Mouse (Mus musculus) midbrain, embryonic 16.5 days (tissue): ENCODE measurements at regions not wholly inside any gene's neighbourhood (a gene's known extent, or its start where the extent isn't known, plus 50 kb on each side); places are given as distances from the start of the nearest gene placed in this dataset.
"Not testable (repeated sequence)": the region's sequence is repeated elsewhere in the genome, so short reads cannot be mapped to it uniquely, and the experiment has no call there.

ENCODE experiments used
- ATAC-seq: fragments of 200-750 bp; cut with Nextera tagmentation; 2 replicates; pipeline ENCODE4 v1.8.0; 2017; ENCODE audit warnings: moderate TSS enrichment
- H3K27ac ChIP-seq: fragments of 300-500 bp; sonication (generic); 2 replicates; pipeline ENCODE4 v1.5.1; 2014; ENCODE audit warnings: mild to moderate bottlenecking, low read length, mixed read lengths
- H3K27me3 ChIP-seq: fragments of 300-500 bp; sonication (generic); 2 replicates; pipeline ENCODE4 v1.6.1; 2014; ENCODE audit warnings: low read depth, low read length, mixed read lengths; ENCODE audit not compliant: control insufficient read depth, insufficient read depth
- H3K36me3 ChIP-seq: fragments of 300-500 bp; sonication (generic); 2 replicates; pipeline ENCODE4 v1.6.1; 2014; ENCODE audit warnings: mild to moderate bottlenecking, low read length, moderate library complexity, mixed read lengths; ENCODE audit not compliant: control insufficient read depth, insufficient read depth
- H3K4me1 ChIP-seq: fragments of 300-500 bp; sonication (generic); 2 replicates; pipeline ENCODE4 v1.6.1; 2014; ENCODE audit warnings: mild to moderate bottlenecking, low read length, mixed read lengths; ENCODE audit not compliant: control insufficient read depth, insufficient read depth
- H3K4me2 ChIP-seq: fragments of 300-500 bp; sonication (generic); 2 replicates; pipeline ENCODE4 v1.6.1; 2014; ENCODE audit warnings: mild to moderate bottlenecking, low read length, mixed read lengths
- H3K4me3 ChIP-seq: fragments of 300-500 bp; sonication (generic); 2 replicates; pipeline ENCODE4 v1.5.1; 2014; ENCODE audit warnings: low read depth, mild to moderate bottlenecking, low read length, moderate library complexity, mixed read lengths
- H3K9ac ChIP-seq: fragments of 300-500 bp; sonication (generic); 2 replicates; pipeline ENCODE4 v1.6.1; 2014; ENCODE audit warnings: low read depth, low read length, mixed read lengths
- H3K9me3 ChIP-seq: fragments of 300-500 bp; sonication (generic); replicated peaks from 2 replicates; pipeline ENCODE4 v1.6.1; 2014; ENCODE audit warnings: mild to moderate bottlenecking, low read length, mixed read lengths; ENCODE audit not compliant: control insufficient read depth, poor library complexity, severe bottlenecking
- WGBS: fragments of 180-500 bp; shearing (Covaris S2); extraction: QIAGEN DNeasy Blood & Tissue Kit; methylation state at CpG from one replicate; pipeline ENCODE4 v1.1.7; 2014; 5-methylcytosine and 5-hydroxymethylcytosine counted together

GRCm38 (mm10) chr4:75466880-75467327, 188.8 kb upstream of the Dmac1 start:
- no peaks in the 10 kb centered on the region for H3K36me3 ChIP-seq
- no peaks in the 10 kb centered on the region for H3K27me3 ChIP-seq
- no peak overlapping the region for H3K4me3 ChIP-seq
- no peak overlapping the region for H3K4me2 ChIP-seq
- ATAC-seq: no peak
- no peak overlapping the region for H3K9ac ChIP-seq
- 67% methylated on average over 3 of the region's 3 CpGs for WGBS
- H3K9me3 ChIP-seq: no peaks in the 10 kb centered on the region
- no peak overlapping the region for H3K27ac ChIP-seq
- no peaks in the 10 kb centered on the region for H3K4me1 ChIP-seq

GRCm38 (mm10) chr4:75463579-75463978, 185.5 kb upstream of the Dmac1 start:
- WGBS: 98% methylated on average over 5 of the region's 5 CpGs
- Histone ChIP-seq H3K27ac (no peak overlapping the region), H3K27me3 (no peaks in the 10 kb centered on the region), H3K4me1 (no peaks in the 10 kb centered on the region), H3K9me3 (no peaks in the 10 kb centered on the region), H3K36me3 (no peaks in the 10 kb centered on the region), H3K9ac (no peak overlapping the region), H3K4me3 (no peak overlapping the region), H3K4me2 (no peak overlapping the region)
- ATAC-seq: no peak

GRCm38 (mm10) chr4:75449478-75449877, 171.4 kb upstream of the Dmac1 start:
- Histone ChIP-seq H3K9me3 (no peaks in the 10 kb centered on the region), H3K36me3 (no peaks in the 10 kb centered on the region), H3K4me3 (no peak overlapping the region), H3K4me1 (no peaks in the 10 kb centered on the region), H3K9ac (no peak overlapping the region), H3K27me3 (no peaks in the 10 kb centered on the region), H3K27ac (no peak overlapping the region), H3K4me2 (no peak overlapping the region)
- WGBS: 80% methylated on average over 4 of the region's 4 CpGs
- ATAC-seq: no peak

- Histone ChIP-seq H3K9ac (no peak overlapping the region), H3K9me3 (no peaks in the 10 kb centered on the region), H3K27me3 (no peaks in the 10 kb centered on the region), H3K27ac (no peak overlapping the region), H3K4me1 (no peaks in the 10 kb centered on the region), H3K4me2 (no peak overlapping the region), H3K36me3 (no peaks in the 10 kb centered on the region), H3K4me3 (no peak overlapping the region)
- ATAC-seq: no peak
These were observed 145.2 kb upstream of the Dmac1 start for GRCm38 (mm10) chr4:75423296-75423695.

- not testable (repeated sequence) for H3K4me1 ChIP-seq, H3K36me3 ChIP-seq, H3K9ac ChIP-seq, ATAC-seq, H3K4me3 ChIP-seq, H3K9me3 ChIP-seq, H3K27ac ChIP-seq, H3K27me3 ChIP-seq, H3K4me2 ChIP-seq
- WGBS: 91% methylated on average over 3 of the region's 3 CpGs
These were observed 122.6 kb upstream of the Dmac1 start for GRCm38 (mm10) chr4:75400754-75401153.

GRCm38 (mm10) chr4:75394992-75395391, 116.9 kb upstream of the Dmac1 start:
- Histone ChIP-seq H3K4me3 (no peak overlapping the region), H3K36me3 (no peaks in the 10 kb centered on the region), H3K27ac (no peak overlapping the region), H3K9ac (no peak overlapping the region), H3K4me2 (no peak overlapping the region), H3K4me1 (no peaks in the 10 kb centered on the region), H3K27me3 (no peaks in the 10 kb centered on the region), H3K9me3 (no peaks in the 10 kb centered on the region)
- no peak for ATAC-seq

- Histone ChIP-seq H3K4me3 (no peak overlapping the region), H3K36me3 (no peaks in the 10 kb centered on the region), H3K9ac (no peak overlapping the region), H3K9me3 (no peaks in the 10 kb centered on the region), H3K4me2 (no peak overlapping the region), H3K27ac (no peak overlapping the region), H3K27me3 (no peaks in the 10 kb centered on the region), H3K4me1 (no peaks in the 10 kb centered on the region)
- ATAC-seq: no peak
- WGBS: 68% methylated on average over 2 of the region's 2 CpGs
These were observed 116.2 kb upstream of the Dmac1 start for GRCm38 (mm10) chr4:75394264-75394663.

GRCm38 (mm10) chr4:75386271-75386938, 108.3 kb upstream of the Dmac1 start:
- Histone ChIP-seq H3K27me3 (no peaks in the 10 kb centered on the region), H3K4me2 (no peak overlapping the region), H3K27ac (no peak overlapping the region), H3K9ac (no peak overlapping the region), H3K4me3 (no peak overlapping the region), H3K4me1 (no peaks in the 10 kb centered on the region; the same call in 1 of the 2 replicates), H3K36me3 (no peaks in the 10 kb centered on the region), H3K9me3 (no peaks in the 10 kb centered on the region)
- WGBS: 15% methylated on average over 3 of the region's 3 CpGs
- peak; percentile 36; the same call in 1 of the 2 replicates for ATAC-seq

GRCm38 (mm10) chr4:75359496-75359895, 81.4 kb upstream of the Dmac1 start:
- Histone ChIP-seq H3K36me3 (no peaks in the 10 kb centered on the region), H3K4me3 (no peak overlapping the region), H3K4me1 (no peaks in the 10 kb centered on the region), H3K9me3 (no peaks in the 10 kb centered on the region), H3K4me2 (no peak overlapping the region), H3K9ac (no peak overlapping the region), H3K27me3 (no peaks in the 10 kb centered on the region), H3K27ac (no peak overlapping the region)
- 92% methylated on average over 2 of the region's 2 CpGs for WGBS
- no peak for ATAC-seq
